Mouse (Mus musculus): ENCODE data around the gene Fzr1. TPM values are rescaled to one million over a fixed set of nuclear protein-coding genes. Genes with fewer than 3 reads are reported as not detected.

The Fzr1 gene
- polyA plus RNA-seq, 1 experiment, result 61.6 TPM

- Histone ChIP-seq H3K79me3 (ENCODE audit: low read depth) (no peaks in the 10 kb centered on the region), H3K36me3 (ENCODE audit: control insufficient read depth, insufficient read depth) (peaks cover 5% of the 10 kb centered on the region), H3K4me3 (ENCODE audit: insufficient read depth, poor library complexity, severe bottlenecking) (no peak overlapping the region), H3ac (ENCODE audit: control insufficient read depth, insufficient read length, low read depth) (no peak overlapping the region), H3K27me3 (ENCODE audit: control insufficient read depth, insufficient read depth, insufficient read length) (peaks cover 11% of the 10 kb centered on the region), H3K79me2 (ENCODE audit: control insufficient read depth, insufficient read depth) (no peaks in the 10 kb centered on the region)
- no peak for TF ChIP-seq FOSL1 (IDR thresholded peaks at IDR 0.05; ENCODE audit: insufficient read depth, low read length, poor library complexity, severe bottlenecking)
- TF ChIP-seq CTCF (IDR thresholded peaks at IDR 0.05; ENCODE audit: control insufficient read depth, insufficient read depth, insufficient read length), result peak; percentile 89
Observed at GRCm38 (mm10) chr10:81341333-81341949, 36.9 kb downstream of the Fzr1 start.

DNA sequence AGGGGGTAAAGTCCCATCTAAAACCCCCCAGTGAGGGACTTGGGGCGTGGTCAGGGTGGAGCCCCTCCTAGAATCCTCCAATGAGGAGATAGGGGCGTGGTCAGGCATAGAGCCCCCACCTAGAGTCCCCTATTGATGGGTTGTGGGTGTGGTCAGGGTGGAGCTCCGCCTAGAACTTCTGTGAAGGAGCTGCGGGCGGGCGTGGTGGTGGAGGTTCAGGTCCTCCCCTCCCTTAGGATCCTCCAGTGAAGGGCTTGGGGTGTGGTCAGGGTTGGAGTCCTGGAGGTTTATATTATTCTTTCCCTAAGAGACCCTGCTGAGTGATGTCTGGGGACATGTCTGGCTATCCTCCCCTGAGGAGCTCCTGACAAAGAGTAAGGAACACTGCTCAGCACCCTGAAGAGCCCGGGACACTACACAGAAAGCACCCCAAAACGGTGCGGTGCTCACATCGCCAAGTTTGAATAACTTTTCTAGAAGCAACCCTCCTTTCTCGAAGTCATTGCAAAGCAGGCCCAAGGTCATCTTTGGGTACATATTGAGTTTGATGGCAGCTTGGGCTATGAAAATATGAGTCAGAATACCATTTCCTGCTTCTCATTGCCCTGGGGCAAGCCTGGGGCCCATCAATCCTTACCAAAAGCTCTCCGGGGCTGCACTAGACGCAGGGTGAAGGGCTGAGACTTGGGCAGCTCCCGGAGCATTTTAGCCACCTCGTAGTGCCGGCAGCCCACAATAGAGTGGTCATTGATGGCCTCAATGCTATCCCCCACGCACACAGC is 37.6 kb downstream of the Fzr1 start:
- Histone ChIP-seq H3K36me3 (ENCODE audit: control insufficient read depth, insufficient read depth) (peaks cover 1% of the 10 kb centered on the region), H3K79me2 (ENCODE audit: control insufficient read depth, insufficient read depth) (no peaks in the 10 kb centered on the region), H3K79me3 (ENCODE audit: low read depth) (no peaks in the 10 kb centered on the region), H3K4me3 (ENCODE audit: insufficient read depth, poor library complexity, severe bottlenecking) (no peak overlapping the region), H3ac (ENCODE audit: control insufficient read depth, insufficient read length, low read depth) (no peak overlapping the region), H3K27me3 (ENCODE audit: control insufficient read depth, insufficient read depth, insufficient read length) (peaks cover 11% of the 10 kb centered on the region)
- no peak for TF ChIP-seq MYOG (IDR thresholded peaks at IDR 0.05; ENCODE audit: control insufficient read depth, extremely low read depth, insufficient read length)
- no peak for TF ChIP-seq MYOD1 (IDR thresholded peaks at IDR 0.05; ENCODE audit: control insufficient read depth, insufficient read length, low read depth)
- TF ChIP-seq CEBPB (IDR thresholded peaks at IDR 0.05; ENCODE audit: low read depth), result no peak
- no peak for TF ChIP-seq MAX (IDR thresholded peaks at IDR 0.05)

DNA sequence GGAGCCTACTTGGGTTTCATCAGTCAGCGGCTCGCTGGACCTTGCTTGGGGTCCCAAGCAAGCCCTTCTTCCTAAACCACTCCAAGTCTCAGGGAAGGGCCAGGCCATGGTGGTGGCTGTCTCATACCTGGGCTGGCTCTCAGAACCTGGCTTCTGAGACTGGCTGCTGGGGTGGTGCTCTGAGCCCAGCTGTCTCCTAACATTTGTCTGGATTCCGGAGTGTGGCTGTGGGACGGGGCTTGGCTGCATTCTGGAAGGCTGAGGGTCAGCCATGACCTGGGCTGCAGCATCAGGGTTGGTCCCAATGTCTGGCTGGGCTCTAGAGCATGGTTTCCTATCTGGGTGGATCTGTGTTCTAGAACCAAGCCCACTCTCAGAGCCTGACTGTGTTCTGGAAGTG is 41.8 kb downstream of the Fzr1 start:
- H3K79me3 ChIP-seq (ENCODE audit: low read depth), result no peaks in the 10 kb centered on the region
- no peaks in the 10 kb centered on the region for H3K27me3 ChIP-seq (ENCODE audit: control insufficient read depth, insufficient read depth, insufficient read length)
- no peak overlapping the region for H3ac ChIP-seq (ENCODE audit: control insufficient read depth, insufficient read length, low read depth)
- no peaks in the 10 kb centered on the region for H3K79me2 ChIP-seq (ENCODE audit: control insufficient read depth, insufficient read depth)
- TF ChIP-seq MYOD1 (IDR thresholded peaks at IDR 0.05; ENCODE audit: control insufficient read depth, insufficient read length, low read depth) (no peak), USF1 (IDR thresholded peaks at IDR 0.05; ENCODE audit: low read depth) (no peak)
- no peak overlapping the region for H3K4me3 ChIP-seq (ENCODE audit: insufficient read depth, poor library complexity, severe bottlenecking)
- H3K36me3 ChIP-seq (ENCODE audit: control insufficient read depth, insufficient read depth), result no peaks in the 10 kb centered on the region

GRCm38 (mm10) chr10:81335393-81336340 is 42.6 kb downstream of the Fzr1 start:
- H3K79me3 ChIP-seq (ENCODE audit: low read depth), result no peaks in the 10 kb centered on the region
- TF ChIP-seq FOSL1 (IDR thresholded peaks at IDR 0.05; ENCODE audit: insufficient read depth, low read length, poor library complexity, severe bottlenecking) (no peak), CTCF (IDR thresholded peaks at IDR 0.05; ENCODE audit: control insufficient read depth, insufficient read depth, insufficient read length) (no peak), CEBPB (IDR thresholded peaks at IDR 0.05; ENCODE audit: low read depth) (no peak), MYOG (IDR thresholded peaks at IDR 0.05; ENCODE audit: control insufficient read depth, extremely low read depth, insufficient read length) (no peak), USF1 (IDR thresholded peaks at IDR 0.05; ENCODE audit: low read depth) (no peak)
- no peaks in the 10 kb centered on the region for H3K79me2 ChIP-seq (ENCODE audit: control insufficient read depth, insufficient read depth)
- H3K36me3 ChIP-seq (ENCODE audit: control insufficient read depth, insufficient read depth), result no peaks in the 10 kb centered on the region
- no peak overlapping the region for H3K4me3 ChIP-seq (ENCODE audit: insufficient read depth, poor library complexity, severe bottlenecking)
- H3ac ChIP-seq (ENCODE audit: control insufficient read depth, insufficient read length, low read depth), result no peak overlapping the region
- no peaks in the 10 kb centered on the region for H3K27me3 ChIP-seq (ENCODE audit: control insufficient read depth, insufficient read depth, insufficient read length)

DNA sequence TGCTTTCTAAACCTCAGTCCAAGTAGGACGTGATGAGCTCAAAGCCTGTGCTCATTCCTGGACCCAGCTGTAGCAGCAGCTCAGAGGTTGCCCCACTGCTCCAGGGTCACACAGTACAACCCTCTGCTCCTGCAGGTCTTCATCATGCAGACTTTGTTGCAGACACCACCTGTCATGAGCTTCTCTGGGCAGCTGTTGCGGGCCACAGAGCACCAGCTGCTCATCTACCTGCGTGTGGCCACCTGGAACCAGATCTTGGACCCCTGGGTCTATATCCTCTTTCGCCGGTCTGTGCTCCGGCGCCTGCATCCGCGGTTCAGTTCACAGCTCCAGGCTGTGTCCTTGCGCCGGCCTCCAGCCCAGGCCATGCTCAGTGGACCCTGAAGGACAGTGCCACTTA is 44.0 kb downstream of the Fzr1 start:
- H3K79me3 ChIP-seq (ENCODE audit: low read depth), result no peaks in the 10 kb centered on the region
- H3K79me2 ChIP-seq (ENCODE audit: control insufficient read depth, insufficient read depth), result no peaks in the 10 kb centered on the region
- no peak overlapping the region for H3K4me3 ChIP-seq (ENCODE audit: insufficient read depth, poor library complexity, severe bottlenecking)
- no peaks in the 10 kb centered on the region for H3K36me3 ChIP-seq (ENCODE audit: control insufficient read depth, insufficient read depth)
- no peaks in the 10 kb centered on the region for H3K27me3 ChIP-seq (ENCODE audit: control insufficient read depth, insufficient read depth, insufficient read length)
- no peak for TF ChIP-seq MYOD1 (IDR thresholded peaks at IDR 0.05; ENCODE audit: control insufficient read depth, insufficient read length, low read depth)
- no peak for TF ChIP-seq CEBPB (IDR thresholded peaks at IDR 0.05; ENCODE audit: low read depth)
- no peak for TF ChIP-seq CTCF (IDR thresholded peaks at IDR 0.05; ENCODE audit: control insufficient read depth, insufficient read depth, insufficient read length)
- TF ChIP-seq MYOG (IDR thresholded peaks at IDR 0.05; ENCODE audit: control insufficient read depth, extremely low read depth, insufficient read length), result no peak
- no peak for TF ChIP-seq FOSL1 (IDR thresholded peaks at IDR 0.05; ENCODE audit: insufficient read depth, low read length, poor library complexity, severe bottlenecking)
- TF ChIP-seq MAX (IDR thresholded peaks at IDR 0.05), result no peak
- TF ChIP-seq USF1 (IDR thresholded peaks at IDR 0.05; ENCODE audit: low read depth), result no peak
- no peak overlapping the region for H3ac ChIP-seq (ENCODE audit: control insufficient read depth, insufficient read length, low read depth)

Data from C2C12 (cell line).